ENCODE assay signal across 9 mouse cellular contexts in the genomic region with DNA sequence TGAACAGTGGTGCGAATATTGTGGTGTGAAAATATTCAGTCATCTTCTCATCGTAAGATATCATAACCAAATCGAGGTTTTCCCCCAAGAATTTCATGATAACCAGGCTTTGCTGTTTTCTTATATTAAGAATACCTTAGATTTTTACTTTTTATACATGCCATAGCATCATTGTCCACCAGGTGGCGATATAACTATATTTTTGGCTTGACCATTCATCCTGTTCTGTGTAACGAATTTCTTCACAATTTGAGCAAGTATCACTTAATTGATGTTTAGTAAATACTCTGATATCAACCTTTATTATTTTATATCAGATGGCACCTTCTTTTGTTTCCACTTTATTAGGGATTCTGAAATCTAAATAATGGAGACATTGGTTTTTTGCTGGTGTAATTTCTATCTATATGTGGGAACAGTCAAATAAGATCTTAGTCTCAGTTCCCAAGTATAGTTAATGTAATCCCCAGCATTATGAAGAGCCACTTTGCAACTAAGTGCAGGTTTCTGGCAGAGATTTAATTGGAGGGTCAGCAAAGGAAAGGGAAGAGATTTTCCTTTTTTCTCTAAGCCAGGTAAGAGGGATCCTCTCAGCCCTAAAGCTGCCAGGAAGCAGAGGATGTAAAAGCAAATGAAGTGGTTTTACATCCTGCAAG.
DNase-seq lines count a peak whose midpoint lies in the region; ATAC-seq and TF ChIP-seq lines count a peak whose summit lies in the region.
"Had no signal": no experiment of that assay in that cellular context is flagged by ENCODE, and none has a peak within 500 bp of the region (broad histone marks: within the 10 kb centered on the region; RNA-seq: fewer than 3 reads in every experiment).

No protein-coding gene starts in this region.

- no peak overlapping the region for H3K4me2 ChIP-seq in heart, postnatal 0 days (ENCODE audit: low read depth, low read length)
- H3K4me2 ChIP-seq in forebrain, embryonic 16.5 days (ENCODE audit: low read length) = no peak overlapping the region
- H3K4me2 ChIP-seq in midbrain, postnatal 0 days (ENCODE audit: low read depth, low read length, poor library complexity, severe bottlenecking) = no peak overlapping the region
- H3K4me2 ChIP-seq: neural tube, embryonic 13.5 days had no signal

- peak; percentile 13 for DNase-seq in heart, postnatal 0 days (ENCODE audit: low spot score)
- DNase-seq in heart, adult 9 months (ENCODE audit: low spot score in 2 of 2) = no peak
- peak; percentile 6 to 48 for DNase-seq in right cerebral cortex, adult 2 months (ENCODE audit: low spot score in 2 of 2)
- DNase-seq in right cerebral cortex, postnatal 14 days = no peak
- peak; percentile 76 for DNase-seq in midbrain, postnatal 0 days (ENCODE audit: low spot score)
- DNase-seq in gastrocnemius, adult 8-10 months (ENCODE audit: low spot score in 2 of 2) = no peak

- peak; percentile 52 for TF ChIP-seq CTCF in heart, postnatal 0 days (IDR thresholded peaks at IDR 0.05; ENCODE audit: low read depth)
- TF ChIP-seq CTCF in midbrain, postnatal 0 days (IDR thresholded peaks at IDR 0.05) = peak; percentile 90

- no peak overlapping the region for H3K9ac ChIP-seq in heart, postnatal 0 days (replicated peaks; ENCODE audit: low read depth, low read length)
- 0 out of 2 replicates have a peak overlapping the region, but pooled peaks have one; percentile 9 for H3K9ac ChIP-seq in forebrain, embryonic 16.5 days (replicated peaks; ENCODE audit: low read depth, low read length)
- no peak overlapping the region for H3K9ac ChIP-seq in midbrain, postnatal 0 days (replicated peaks; ENCODE audit: low read length, poor library complexity, severe bottlenecking)
- H3K9ac ChIP-seq: neural tube, embryonic 13.5 days had no signal

- no peak for ATAC-seq in heart, postnatal 0 days (ENCODE audit: insufficient read depth, low read depth)
- peak; percentile 61; the same call in 1 of the 2 replicates for ATAC-seq in forebrain, embryonic 16.5 days
- 0 out of 2 replicates have a peak, but pooled peaks have one; percentile 38 for ATAC-seq in midbrain, postnatal 0 days (ENCODE audit: low FRiP score)
- ATAC-seq in activated CD4-positive, CD25-positive, alpha-beta regulatory T cell, adult 4 months = no peak

- H3K4me1 ChIP-seq in heart, postnatal 0 days (ENCODE audit: control insufficient read depth, insufficient read depth) = no peaks in the 10 kb centered on the region
- H3K4me1 ChIP-seq in forebrain, embryonic 16.5 days (replicated peaks; ENCODE audit: control insufficient read depth, insufficient read depth, low read length) = no peaks in the 10 kb centered on the region
- no peaks in the 10 kb centered on the region for H3K4me1 ChIP-seq in midbrain, postnatal 0 days (ENCODE audit: insufficient read depth, low read length)
- H3K4me1 ChIP-seq: neural tube, embryonic 13.5 days had no signal

- WGBS in heart, postnatal 0 days = 8% methylated on average over 5 of the region's 5 CpGs
- WGBS in forebrain, embryonic 16.5 days = 8% methylated on average over 5 of the region's 5 CpGs
- WGBS in midbrain, postnatal 0 days = 8% methylated on average over 5 of the region's 5 CpGs

- H3K27me3 ChIP-seq in heart, postnatal 0 days (ENCODE audit: control insufficient read depth, insufficient read depth, low read length) = no peaks in the 10 kb centered on the region
- H3K27me3 ChIP-seq in forebrain, embryonic 16.5 days (replicated peaks; ENCODE audit: control insufficient read depth, insufficient read depth, low read length) = no peaks in the 10 kb centered on the region
- H3K27me3 ChIP-seq in midbrain, postnatal 0 days (ENCODE audit: insufficient read depth, low read length) = no peaks in the 10 kb centered on the region
- H3K27me3 ChIP-seq: neural tube, embryonic 13.5 days had no signal

- H3K4me3 ChIP-seq in heart, postnatal 0 days (ENCODE audit: low read depth, low read length) = no peak overlapping the region
- H3K4me3 ChIP-seq in forebrain, embryonic 16.5 days (replicated peaks; ENCODE audit: low read length) = no peak overlapping the region
- no peak overlapping the region for H3K4me3 ChIP-seq in midbrain, postnatal 0 days (ENCODE audit: low read depth, low read length)
- H3K4me3 ChIP-seq: neural tube, embryonic 13.5 days had no signal

- no peaks in the 10 kb centered on the region for H3K36me3 ChIP-seq in heart, postnatal 0 days (replicated peaks; ENCODE audit: control insufficient read depth, insufficient read depth, low read length)
- H3K36me3 ChIP-seq in forebrain, embryonic 16.5 days (ENCODE audit: control insufficient read depth, insufficient read depth) = no peaks in the 10 kb centered on the region
- H3K36me3 ChIP-seq in midbrain, postnatal 0 days (ENCODE audit: insufficient read depth, low read length) = no peaks in the 10 kb centered on the region
- H3K36me3 ChIP-seq: neural tube, embryonic 13.5 days had no signal

- no peak overlapping the region for H3K27ac ChIP-seq in heart, postnatal 0 days (ENCODE audit: low read depth)
- no peak overlapping the region for H3K27ac ChIP-seq in forebrain, embryonic 16.5 days (ENCODE audit: low read length)
- no peak overlapping the region for H3K27ac ChIP-seq in midbrain, postnatal 0 days (ENCODE audit: low read depth, low read length)
- H3K27ac ChIP-seq: neural tube, embryonic 13.5 days had no signal

- TF ChIP-seq EP300 in heart, postnatal 0 days (IDR thresholded peaks at IDR 0.05; ENCODE audit: low read depth) = no peak

- H3K9me3 ChIP-seq in heart, postnatal 0 days (replicated peaks; ENCODE audit: control insufficient read depth, low read length) = no peaks in the 10 kb centered on the region
- H3K9me3 ChIP-seq in forebrain, embryonic 16.5 days (ENCODE audit: control insufficient read depth, low read length) = no peaks in the 10 kb centered on the region
- H3K9me3 ChIP-seq in midbrain, postnatal 0 days (ENCODE audit: low read length) = no peaks in the 10 kb centered on the region
- H3K9me3 ChIP-seq: neural tube, embryonic 13.5 days had no signal

Comparison
In these comparisons a context has a peak if more than half of its experiments do, and no peak if none do; other contexts are left out.
1. DNase-seq: peak in heart, postnatal 0 days (single experiment), right cerebral cortex, adult 2 months (2 of 2) and midbrain, postnatal 0 days (single experiment); none in heart, adult 9 months (0 of 2), right cerebral cortex, postnatal 14 days (single experiment) and gastrocnemius, adult 8-10 months (0 of 2).
2. ATAC-seq: peak in forebrain, embryonic 16.5 days (single experiment) and midbrain, postnatal 0 days (single experiment); none in heart, postnatal 0 days (single experiment) and activated CD4-positive, CD25-positive, alpha-beta regulatory T cell, adult 4 months (single experiment).